Mouse (Mus musculus) left cerebral cortex, adult 11 months (tissue): ENCODE results near the gene Trem2.
A peak's percentile ranks its signal among the peaks of the same experiment; 100 is the strongest.
"Not testable (repeated sequence)": the region's sequence is repeated elsewhere in the genome, so short reads cannot be mapped to it uniquely, and the experiment has no call there.

ENCODE experiments used
- DNase-seq: peaks from one replicate; pipeline ENCODE4 v3.0.0; 2022; ENCODE audit warnings: low spot score

Gene Trem2

GRCm38 (mm10) chr17:48350681-48351193 is 4.5 kb downstream of the Trem2 start:
- no peak for DNase-seq

- not testable (repeated sequence) for DNase-seq
Observed at GRCm38 (mm10) chr17:48352976-48353375, 6.8 kb downstream of the Trem2 start.

GRCm38 (mm10) chr17:48355822-48356221 is 9.6 kb downstream of the Trem2 start:
- no peak for DNase-seq

GRCm38 (mm10) chr17:48357892-48358291 is 11.7 kb downstream of the Trem2 start:
- no peak for DNase-seq

- DNase-seq, result no peak
Observed at GRCm38 (mm10) chr17:48359616-48360015, 13.4 kb downstream of the Trem2 start, which contains the start of gene Treml1. TSS of gene Treml1 (plus strand) at chr17:48359916.

- DNase-seq, result no peak
Observed at GRCm38 (mm10) chr17:48360462-48360861, 14.3 kb downstream of the Trem2 start.

- no peak for DNase-seq
Observed at GRCm38 (mm10) chr17:48362346-48362745, 16.1 kb downstream of the Trem2 start.

GRCm38 (mm10) chr17:48362966-48363365 is 16.8 kb downstream of the Trem2 start:
- no peak for DNase-seq

GRCm38 (mm10) chr17:48363421-48363965 is 17.3 kb downstream of the Trem2 start:
- no peak for DNase-seq

- DNase-seq, result no peak
Observed at GRCm38 (mm10) chr17:48365511-48366155, 19.4 kb downstream of the Trem2 start.

GRCm38 (mm10) chr17:48366806-48367205 is 20.6 kb downstream of the Trem2 start:
- DNase-seq, result no peak

GRCm38 (mm10) chr17:48371621-48372020 is 25.4 kb downstream of the Trem2 start:
- no peak for DNase-seq

- DNase-seq, result peak; percentile 33
Observed at GRCm38 (mm10) chr17:48372987-48373386, 26.8 kb downstream of the Trem2 start.

GRCm38 (mm10) chr17:48376102-48376501 is 29.9 kb downstream of the Trem2 start:
- no peak for DNase-seq

- DNase-seq, result no peak
Observed at GRCm38 (mm10) chr17:48379050-48379449, 32.8 kb downstream of the Trem2 start.

GRCm38 (mm10) chr17:48385786-48386461 is 39.7 kb downstream of the Trem2 start:
- DNase-seq, result no peak

- no peak for DNase-seq
Observed at GRCm38 (mm10) chr17:48388666-48389065, 42.5 kb downstream of the Trem2 start.

GRCm38 (mm10) chr17:48389442-48389841 is 43.2 kb downstream of the Trem2 start:
- DNase-seq, result no peak

- DNase-seq, result no peak
Observed at GRCm38 (mm10) chr17:48391446-48391845, 45.2 kb downstream of the Trem2 start.

GRCm38 (mm10) chr17:48392616-48393015 is 46.4 kb downstream of the Trem2 start:
- DNase-seq, result no peak

- no peak for DNase-seq
Observed at GRCm38 (mm10) chr17:48401710-48402109, 55.5 kb downstream of the Trem2 start.

GRCm38 (mm10) chr17:48402751-48403150 is 56.5 kb downstream of the Trem2 start:
- DNase-seq, result no peak
